Mouse (Mus musculus) cerebellum, adult 9-11 months (tissue): ENCODE measurements around the gene Hist1h3i.
"Not testable (repeated sequence)": the region's sequence is repeated elsewhere in the genome, so short reads cannot be mapped to it uniquely, and the experiment has no call there.

Source experiments
- DNase-seq: peaks from one replicate; pipeline ENCODE4 v3.0.0; 2022

Gene Hist1h3i

GRCm38 (mm10) chr13:21782361-21783254 is 562 bp downstream of the Hist1h3i start:
- DNase-seq = peak; percentile 57

DNA sequence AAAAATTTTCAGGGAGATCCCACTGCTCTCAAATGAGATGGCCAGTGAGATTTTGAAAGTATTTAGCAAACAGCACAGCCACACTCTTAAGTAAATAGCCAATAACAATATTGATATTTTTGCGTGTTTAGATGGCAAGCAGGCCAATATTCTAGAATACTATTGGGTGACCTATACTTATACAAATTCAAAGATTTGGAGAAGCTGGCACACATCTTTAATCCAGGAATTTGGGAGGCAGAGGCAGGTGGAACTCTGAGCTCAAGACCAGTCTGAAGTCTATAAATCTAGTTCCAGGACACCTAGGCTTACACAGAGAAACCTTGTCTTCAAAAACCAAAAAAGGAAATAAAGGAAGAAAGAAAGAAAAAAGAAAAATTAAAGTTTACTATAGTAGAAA is 1.5 kb downstream of the Hist1h3i start:
- DNase-seq = no peak

DNA sequence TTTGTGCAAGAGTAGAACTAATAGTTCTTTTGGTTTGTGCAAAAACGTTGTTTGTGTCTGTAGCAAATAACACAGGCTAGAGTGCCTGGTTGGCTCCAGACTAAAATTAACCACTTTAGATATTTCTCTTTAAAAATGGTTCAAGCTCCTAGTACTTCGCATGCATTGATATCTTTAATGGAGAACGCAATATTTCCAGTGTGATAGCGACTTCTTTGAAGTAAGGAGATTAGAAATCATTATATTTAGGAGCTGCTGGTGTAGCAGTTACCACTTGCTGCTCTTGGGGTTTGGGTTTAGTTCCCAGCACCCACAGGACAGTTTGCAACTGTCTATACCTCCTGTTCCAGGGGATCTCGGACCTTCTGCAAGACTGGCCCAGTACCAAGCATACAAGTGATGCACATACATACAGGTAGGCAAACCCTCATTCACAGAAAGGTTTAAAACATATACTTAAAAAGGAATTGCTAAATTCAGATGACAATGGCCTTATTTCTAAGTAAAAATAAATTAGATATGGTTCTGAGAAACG is 2.1 kb downstream of the Hist1h3i start:
- no peak for DNase-seq

DNA sequence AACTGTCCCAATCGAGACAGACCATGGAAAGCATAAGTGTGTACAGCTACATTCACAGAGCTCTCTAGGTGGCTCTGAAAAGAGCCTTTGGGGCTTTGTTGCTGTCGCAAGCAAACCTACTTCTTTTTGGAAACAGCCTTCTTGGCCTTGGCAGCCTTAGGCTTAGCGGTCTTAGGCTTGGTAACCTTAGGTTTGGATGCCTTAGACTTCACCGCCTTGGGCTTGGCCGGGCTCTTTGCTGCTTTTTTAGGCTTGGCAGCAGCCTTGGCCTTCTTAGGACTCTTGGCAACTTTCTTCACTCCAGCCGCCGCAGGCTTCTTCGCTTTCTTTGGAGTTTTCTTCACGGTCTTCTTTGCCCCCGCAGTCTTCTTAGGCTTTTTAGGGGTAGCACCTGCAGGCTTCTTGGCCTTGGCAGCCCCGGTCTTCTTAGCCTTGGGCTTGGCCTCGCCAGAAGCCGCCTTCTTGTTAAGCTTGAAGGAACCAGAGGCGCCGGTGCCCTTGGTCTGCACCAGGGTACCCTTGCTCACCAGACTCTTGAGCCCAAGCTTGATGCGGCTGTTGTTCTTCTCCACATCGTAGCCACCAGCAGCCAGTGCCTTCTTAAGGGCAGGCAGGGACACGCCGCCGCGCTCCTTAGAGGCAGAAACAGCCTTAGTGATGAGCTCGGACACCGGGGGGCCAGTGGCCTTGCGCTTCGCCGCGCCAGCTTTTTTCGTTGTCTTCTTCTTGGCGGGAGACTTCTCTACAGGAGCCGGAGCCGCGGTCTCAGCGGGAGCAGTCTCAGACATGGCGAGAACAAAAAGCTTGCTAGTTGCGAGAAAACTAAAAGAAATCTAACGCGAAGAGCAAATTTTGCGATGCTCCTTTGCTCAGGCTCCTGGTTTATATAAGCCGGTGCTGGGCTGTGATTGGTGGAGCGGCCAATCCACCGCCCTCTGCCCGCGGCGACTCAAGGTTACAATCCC is 3.1 kb downstream of the Hist1h3i start, which contains the start of gene Hist1h1b:
Gene Hist1h1b, minus strand, starts transcription at position 859 of the 965 bp plus-strand sequence.
- DNase-seq = peak; percentile 79

GRCm38 (mm10) chr13:21778814-21779766 is 4.1 kb downstream of the Hist1h3i start:
- DNase-seq = peak; percentile 77

- DNase-seq = no peak
Measured at GRCm38 (mm10) chr13:21755707-21756106, 27.5 kb downstream of the Hist1h3i start.

- not testable (repeated sequence) for DNase-seq
Measured at GRCm38 (mm10) chr13:21754294-21755001, 28.7 kb downstream of the Hist1h3i start.

DNA sequence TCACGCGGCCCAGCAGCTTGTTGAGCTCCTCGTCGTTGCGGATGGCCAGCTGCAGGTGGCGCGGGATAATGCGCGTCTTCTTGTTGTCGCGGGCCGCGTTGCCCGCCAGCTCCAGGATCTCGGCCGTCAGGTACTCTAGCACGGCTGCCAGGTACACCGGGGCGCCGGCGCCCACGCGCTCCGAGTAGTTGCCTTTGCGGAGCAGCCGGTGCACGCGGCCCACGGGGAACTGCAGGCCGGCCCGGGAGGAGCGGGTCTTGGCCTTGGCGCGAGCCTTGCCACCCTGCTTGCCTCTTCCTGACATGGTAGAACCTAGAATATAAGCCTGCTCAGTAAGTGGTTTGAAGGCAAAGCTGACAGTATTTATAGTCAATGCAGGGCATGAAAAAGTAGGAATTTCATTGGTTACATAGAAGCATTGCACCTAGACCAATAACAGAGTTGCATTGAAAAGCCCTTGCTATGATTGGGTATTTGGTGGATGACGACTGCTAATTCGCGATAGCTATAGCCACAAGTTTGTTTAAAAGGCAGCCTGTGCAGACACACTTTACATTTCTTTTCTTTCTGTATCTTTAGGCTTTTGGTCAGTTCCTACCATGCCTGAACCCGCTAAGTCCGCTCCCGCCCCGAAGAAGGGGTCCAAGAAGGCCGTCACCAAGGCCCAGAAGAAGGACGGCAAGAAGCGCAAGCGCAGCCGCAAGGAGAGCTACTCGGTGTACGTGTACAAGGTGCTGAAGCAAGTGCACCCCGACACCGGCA is 29.5 kb downstream of the Hist1h3i start, which contains the start of the genes Hist1h2ak and Hist1h2bn:
Gene Hist1h2ak, minus strand, starts transcription at position 304 of the 762 bp plus-strand sequence.
Gene Hist1h2bn, plus strand, starts transcription at position 600 of the 762 bp plus-strand sequence.
- DNase-seq = peak; percentile 86

- no peak for DNase-seq
Measured at GRCm38 (mm10) chr13:21753051-21753523, 30.1 kb downstream of the Hist1h3i start.

GRCm38 (mm10) chr13:21752356-21752755 is 30.8 kb downstream of the Hist1h3i start:
- DNase-seq = no peak

DNA sequence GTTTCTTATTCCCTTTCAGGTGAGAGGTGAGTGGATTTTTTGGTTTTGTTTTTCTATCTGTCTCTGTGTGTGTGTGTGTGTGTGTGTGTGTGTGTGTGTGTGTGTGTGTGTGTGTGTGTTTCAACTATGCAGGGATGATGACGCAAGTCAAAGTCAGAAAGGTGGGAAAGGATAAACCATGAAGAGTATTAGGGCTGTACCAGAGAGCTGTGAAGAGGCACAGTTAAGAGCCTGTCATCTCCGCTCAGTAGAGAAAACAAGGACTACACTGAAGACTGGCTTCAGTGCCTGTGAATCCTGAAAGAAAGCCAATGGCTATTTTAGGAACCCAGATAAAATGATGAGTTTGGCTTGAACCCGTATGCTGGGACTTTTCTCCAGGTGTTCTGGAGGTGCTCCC is 31.3 kb downstream of the Hist1h3i start:
- no peak for DNase-seq

DNA sequence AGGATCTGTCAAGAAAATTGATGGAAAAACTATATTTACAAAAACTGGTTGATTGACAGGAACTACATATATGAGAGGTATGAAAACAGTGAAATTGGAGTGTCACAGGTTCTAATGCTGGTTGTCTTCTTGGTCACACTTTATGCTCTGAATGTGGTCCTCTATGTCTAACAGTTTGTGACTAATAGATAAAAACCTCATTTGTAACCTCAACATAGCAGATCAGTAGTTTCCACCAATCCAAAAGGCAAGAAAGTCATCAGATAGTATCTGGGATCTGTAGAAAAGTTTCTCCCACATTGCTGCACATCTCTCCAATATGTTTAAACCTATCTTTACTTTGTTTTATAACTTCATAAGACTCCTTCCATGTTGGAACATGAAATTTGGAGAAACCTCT is 31.8 kb downstream of the Hist1h3i start:
- DNase-seq = no peak

- peak; percentile 96 for DNase-seq
Measured at GRCm38 (mm10) chr13:21750159-21751017, 32.8 kb downstream of the Hist1h3i start, which contains the start of gene Hist1h4k. Gene Hist1h4k, minus strand, starts transcription at chr13:21750505.

- no peak for DNase-seq
Measured at GRCm38 (mm10) chr13:21749387-21750158, 33.6 kb downstream of the Hist1h3i start.

GRCm38 (mm10) chr13:21745006-21745405 is 38.2 kb downstream of the Hist1h3i start:
- no peak for DNase-seq

GRCm38 (mm10) chr13:21734906-21735767 is 48.0 kb downstream of the Hist1h3i start, which contains the start of gene Hist1h4j:
Gene Hist1h4j, plus strand, starts transcription at chr13:21735064.
- peak; percentile 86 for DNase-seq
